Mouse (Mus musculus) cerebellum, postnatal 10 days (tissue): ENCODE measurements around the gene Cmbl.

ENCODE experiments used
- DNase-seq, 2 experiments: peaks; one replicate each; pipeline ENCODE4 v3.0.0; 2021; ENCODE audit warnings: mixed read lengths in 2 of 2

The Cmbl gene

DNA sequence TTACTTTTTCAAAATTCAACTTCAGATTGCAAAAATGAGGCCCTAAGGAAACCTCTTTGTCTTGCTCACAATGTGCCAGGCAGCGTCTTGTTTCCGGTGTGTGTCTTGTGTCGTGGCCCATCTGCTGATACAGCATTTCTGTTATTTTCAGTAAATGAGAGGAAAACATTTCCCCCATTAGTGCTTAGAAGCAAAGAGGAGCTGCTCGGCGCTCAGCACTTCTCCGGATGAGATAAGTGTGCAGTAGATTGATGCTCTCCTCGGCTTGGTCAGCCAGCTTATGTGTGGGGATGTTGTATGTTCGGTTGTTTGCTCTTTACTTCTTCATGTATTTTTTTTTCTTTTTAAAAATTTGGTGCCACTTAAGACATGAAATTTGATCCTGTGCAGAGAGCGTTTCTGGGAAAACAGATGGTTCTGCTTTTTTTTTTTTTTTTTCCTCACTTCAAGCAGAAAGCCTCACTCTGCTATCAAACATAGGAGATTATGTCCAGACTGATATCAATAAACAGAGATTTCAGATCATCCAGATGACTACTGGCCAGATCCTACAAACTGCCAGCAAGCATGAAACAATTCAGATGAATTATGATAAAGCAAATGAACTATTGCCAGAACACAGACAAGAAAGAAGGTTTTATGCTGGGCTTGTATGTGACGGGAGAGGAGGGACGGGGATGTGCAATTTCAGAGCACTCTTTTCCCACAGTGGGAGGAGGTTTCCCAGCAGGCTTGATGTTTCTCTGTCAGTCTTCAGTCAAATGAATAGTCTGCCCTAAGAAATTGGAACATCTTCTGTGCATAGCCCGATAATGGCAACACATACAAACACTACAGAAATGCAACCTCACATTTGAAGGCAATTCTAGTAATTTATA lies 62.3 kb downstream of the Cmbl start:
- DNase-seq: no peak

DNA sequence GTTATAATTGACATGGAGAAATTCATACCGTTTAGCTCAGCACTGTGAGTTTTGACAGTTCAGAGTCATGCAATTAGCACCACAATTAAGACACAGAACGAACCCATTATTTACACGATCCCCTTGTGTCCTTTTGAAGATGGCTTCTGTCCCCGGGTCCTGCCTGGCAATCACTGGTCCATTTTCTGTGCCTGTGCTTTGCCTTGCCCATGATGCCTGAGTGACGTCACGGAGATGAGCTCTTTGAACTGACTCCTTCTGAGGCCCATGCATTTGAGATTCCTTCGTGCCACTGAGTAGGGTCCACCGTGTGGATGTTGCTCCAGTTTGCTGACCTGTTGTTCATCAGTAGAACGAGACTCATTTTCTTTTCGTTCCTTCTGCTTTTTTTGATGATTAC lies 63.0 kb downstream of the Cmbl start:
- peak in 1 of 2 experiments; percentile 32 for DNase-seq

DNA sequence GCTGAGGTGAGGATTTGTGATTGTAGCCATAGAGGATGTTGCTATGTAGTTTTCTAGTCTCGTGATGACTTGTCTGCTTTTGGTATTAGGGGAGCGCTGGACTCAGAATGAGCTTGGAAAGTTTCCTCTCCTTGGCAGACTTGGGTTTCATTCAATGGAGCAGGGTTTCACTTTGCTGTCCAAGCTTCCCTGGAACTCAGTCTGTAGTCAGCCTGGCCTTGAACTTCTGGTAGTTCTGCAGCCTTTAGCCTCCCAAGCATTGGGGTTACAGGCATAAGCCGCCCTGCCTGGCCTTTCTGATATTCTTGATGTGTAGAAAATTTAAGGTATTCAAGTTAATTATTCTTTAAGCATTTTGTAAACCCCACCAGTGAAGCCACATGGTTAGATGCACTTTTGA lies 64.4 kb downstream of the Cmbl start:
- DNase-seq: no peak

DNA sequence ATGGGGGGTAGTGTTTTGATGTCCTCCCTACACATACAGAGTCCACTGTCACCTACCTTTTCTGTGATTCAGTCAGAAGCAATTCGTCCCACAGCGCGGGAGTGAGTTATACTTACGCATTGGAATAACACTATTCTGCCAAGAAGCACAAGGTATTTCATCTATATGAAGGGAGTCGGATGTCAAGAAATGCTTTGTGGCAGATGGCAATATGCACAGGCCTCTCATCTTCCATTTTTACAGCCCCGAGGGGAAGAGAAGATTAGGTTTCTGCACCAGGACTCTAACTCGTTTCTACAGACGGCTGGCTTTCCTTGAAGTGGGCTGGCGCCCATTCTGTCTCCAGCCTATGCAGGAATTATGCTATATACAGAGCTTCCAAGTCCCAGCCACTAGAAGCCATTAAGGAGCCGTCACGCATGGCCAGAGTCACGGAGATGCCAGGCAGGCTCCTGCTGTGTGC lies 66.2 kb downstream of the Cmbl start:
- no peak for DNase-seq

DNA sequence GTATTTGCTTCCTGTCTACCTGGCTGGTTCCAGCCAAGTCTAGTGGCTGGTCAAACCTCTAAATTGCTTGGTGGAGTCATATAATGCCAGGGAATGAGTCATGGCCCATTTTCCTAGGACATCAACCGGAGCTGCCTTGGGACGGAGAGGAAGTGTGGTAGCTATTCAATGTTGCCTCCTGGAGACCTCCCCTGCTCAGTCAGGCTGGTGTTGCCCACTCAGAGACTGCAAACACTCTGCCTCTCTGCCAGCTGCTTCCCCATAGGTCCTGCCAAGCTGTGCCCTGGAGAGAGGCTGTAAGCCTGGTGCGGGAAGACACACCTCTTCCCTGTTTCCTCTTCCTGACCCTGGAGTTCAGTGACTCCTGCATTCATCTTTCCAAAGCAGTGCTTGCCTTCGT lies 67.3 kb downstream of the Cmbl start:
- DNase-seq: peak in 1 of 2 experiments; percentile 28

DNA sequence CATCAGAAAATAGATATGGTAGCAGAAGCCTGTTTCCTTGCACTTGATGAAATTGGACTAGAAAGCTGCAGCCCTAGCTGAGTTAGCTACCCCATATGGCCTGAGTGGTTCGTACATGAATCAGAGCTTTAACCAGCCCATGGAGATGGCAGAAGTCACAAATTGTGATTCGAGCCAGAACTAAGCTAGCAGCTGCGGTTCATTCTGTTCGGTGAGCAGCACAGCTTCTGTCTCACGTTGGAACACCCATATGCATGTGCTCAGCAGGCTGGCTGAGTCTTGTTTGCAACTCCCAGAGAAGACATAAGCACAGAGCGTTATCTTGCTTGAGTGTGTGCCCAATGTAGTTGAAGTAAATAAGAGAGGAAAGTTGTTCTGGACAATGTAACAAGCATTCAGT lies 69.4 kb downstream of the Cmbl start:
- peak; percentile 75 to 78 for DNase-seq

DNA sequence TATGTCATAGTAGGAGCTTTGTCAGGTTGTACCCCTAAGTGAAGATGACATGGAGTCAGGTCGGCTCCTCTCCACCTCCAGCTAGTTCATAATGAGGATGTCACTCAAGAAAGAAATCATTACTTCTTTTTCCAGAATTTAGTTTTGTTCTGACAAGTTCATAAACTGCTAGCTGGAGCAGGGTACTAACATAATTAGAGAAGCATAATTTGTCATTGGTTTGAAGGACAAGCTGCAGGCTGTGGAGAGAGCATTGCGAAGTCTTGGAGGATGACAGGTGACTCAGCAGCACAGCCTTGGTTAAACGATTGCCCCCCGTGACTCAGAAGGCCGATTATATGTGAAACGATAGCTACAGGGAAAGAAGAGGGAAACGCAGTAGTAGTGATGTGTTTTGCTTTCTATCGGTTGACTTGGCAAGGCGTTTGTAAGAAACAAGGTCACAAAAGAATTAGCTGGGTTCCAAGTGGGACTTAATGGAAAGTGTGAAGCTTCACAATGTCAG lies 71.0 kb downstream of the Cmbl start:
- no peak for DNase-seq
